Mouse (Mus musculus) Patski (cell line): ENCODE data around the gene H2-Q2. TPM values are rescaled to one million over a fixed set of nuclear protein-coding genes. Genes with fewer than 3 reads are reported as not detected.
"Not testable (repeated sequence)": the region's sequence is repeated elsewhere in the genome, so short reads cannot be mapped to it uniquely, and the experiment has no call there.

ENCODE experiments used
- ATAC-seq: fragments of 100-300 bp; one replicate; pipeline ENCODE4 v1.8.0; 2021
- CTCF ChIA-PET: fragments of 350-600 bp; sonication (Branson Sonifier 250); formaldehyde crosslinking; loops from one replicate; lab custom pipeline; 2022; ENCODE audit warnings: inconsistent platforms; lab: Charles Lee
- POLR2A ChIA-PET: fragments of 350-600 bp; sonication (Branson Sonifier 250); formaldehyde crosslinking; loops from one replicate; lab custom pipeline; 2022; ENCODE audit warnings: antibody characterized with exemption, inconsistent platforms; lab: Charles Lee
- DNase-seq: peaks from one replicate; pipeline ENCODE4 v3.0.0-alpha.2; 2011; ENCODE audit warnings: low read depth, low spot score
- H3K27me3 ChIP-seq: fragments of 371-371 bp; one replicate; pipeline ENCODE4 v1.5.1; 2021
- CTCF ChIP-seq: fragments of 100-300 bp; IDR thresholded peaks from one replicate; pipeline ENCODE4 v1.5.1; 2021
- in situ Hi-C: fragments of 300-500 bp; cut with MboI; formaldehyde crosslinking; loops from 3 replicates; pipeline ENCODE4 v1.11.1; 2018; ENCODE audit warnings: low pct_unique_long_range_greater_than_20kb, mixed read lengths
- polyA plus RNA-seq: library from polyadenylated mRNA; unstranded; gene quantifications from one replicate; pipeline ENCODE4 v1.2.3, GENCODE M21; 2021

H2-Q2 gene
- polyA plus RNA-seq, 1 experiment from 2014 or later, result not detected

DNA sequence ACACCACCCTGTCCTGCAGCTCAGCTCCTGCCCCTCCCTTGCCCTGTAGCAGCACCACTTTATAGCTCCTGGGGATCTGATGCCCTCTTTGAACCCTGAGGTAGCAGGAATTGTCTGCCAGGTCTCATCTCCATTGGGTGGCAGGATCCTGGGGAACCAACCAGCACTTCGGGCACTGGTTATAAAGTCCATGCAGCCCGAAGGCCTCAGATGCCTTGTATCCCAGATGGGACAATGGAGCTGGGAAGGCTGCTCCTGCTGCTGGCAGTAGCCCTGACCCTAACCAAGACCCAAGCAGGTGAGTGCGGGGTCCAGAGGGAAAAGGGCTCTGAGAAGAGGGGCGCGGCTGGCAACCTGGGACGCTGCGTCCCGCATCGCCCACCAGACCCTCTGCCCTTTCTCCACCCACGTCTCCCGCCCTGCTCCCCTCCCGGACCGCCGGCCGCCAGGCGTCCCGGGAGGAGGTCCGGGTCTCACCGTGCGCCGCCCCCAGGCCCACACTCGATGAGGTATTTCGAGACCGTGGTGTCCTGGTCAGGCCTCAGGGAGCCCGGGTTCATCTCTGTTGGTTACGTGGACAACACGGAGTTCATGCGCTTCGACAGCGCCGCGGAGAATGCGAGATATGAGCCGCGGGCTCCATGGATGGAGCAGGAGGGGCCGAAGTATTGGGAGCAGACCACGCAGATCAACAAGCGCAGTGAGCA, 16.9 kb downstream of the H2-Q2 start:
- no peak for TF ChIP-seq CTCF
- DNase-seq, result no peak
- in situ Hi-C loops, result no loop called here
- CTCF ChIA-PET, result no interaction called here
- POLR2A ChIA-PET, result no interaction called here
- ATAC-seq, result no peak
- H3K27me3 ChIP-seq, result no peaks in the 10 kb centered on the region

DNA sequence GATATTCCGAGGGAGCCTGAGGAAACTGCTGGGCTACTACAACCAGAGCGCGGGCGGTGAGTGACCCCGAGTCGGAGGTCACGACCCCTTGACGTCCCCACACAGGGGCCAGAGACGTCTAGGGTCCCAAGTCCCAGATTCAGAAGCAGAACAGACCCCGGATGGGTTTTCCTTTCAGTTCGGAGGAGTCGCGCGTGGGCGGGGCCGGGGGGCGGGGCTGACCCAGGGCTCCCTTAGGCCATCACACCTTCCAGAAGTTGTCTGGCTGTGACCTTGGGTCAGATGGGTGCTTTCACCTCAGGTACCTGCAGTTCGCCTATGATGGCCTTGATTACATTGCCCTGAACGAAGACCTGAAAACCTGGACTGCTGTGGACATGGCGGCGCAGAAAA, 17.4 kb downstream of the H2-Q2 start:
- in situ Hi-C loops, result no loop called here
- CTCF ChIA-PET, result no interaction called here
- ATAC-seq, result no peak
- no peak for DNase-seq
- TF ChIP-seq CTCF, result no peak
- no peaks in the 10 kb centered on the region for H3K27me3 ChIP-seq
- POLR2A ChIA-PET, result no interaction called here

DNA sequence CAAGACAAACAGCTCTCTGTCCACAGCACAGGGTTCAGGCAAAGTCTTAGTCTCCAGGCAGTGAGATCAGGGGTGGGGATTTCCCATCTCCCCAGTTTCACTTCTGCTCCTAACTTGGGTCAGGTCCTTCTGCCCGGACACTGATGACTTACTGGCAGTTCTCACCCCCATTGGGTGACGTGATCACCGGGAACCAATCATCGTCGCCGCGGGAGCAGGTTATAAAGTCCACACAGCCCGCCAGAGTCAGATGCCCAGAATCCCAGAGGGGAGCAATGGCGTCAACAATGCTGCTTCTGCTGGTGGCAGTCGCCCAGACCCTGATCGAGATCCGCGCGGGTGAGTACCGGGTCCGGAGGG, 37.3 kb downstream of the H2-Q2 start, which contains the start of gene H2-Q4:
Gene H2-Q4, plus strand, starts transcription at position 249 of the 360 bp plus-strand sequence.
- peak; percentile 35 for DNase-seq
- TF ChIP-seq CTCF, result no peak
- ChIA-PET CTCF (no interaction called here), POLR2A (no interaction called here)
- peak; percentile 97 for ATAC-seq
- in situ Hi-C loops, result no loop called here
- H3K27me3 ChIP-seq, result no peaks in the 10 kb centered on the region

DNA sequence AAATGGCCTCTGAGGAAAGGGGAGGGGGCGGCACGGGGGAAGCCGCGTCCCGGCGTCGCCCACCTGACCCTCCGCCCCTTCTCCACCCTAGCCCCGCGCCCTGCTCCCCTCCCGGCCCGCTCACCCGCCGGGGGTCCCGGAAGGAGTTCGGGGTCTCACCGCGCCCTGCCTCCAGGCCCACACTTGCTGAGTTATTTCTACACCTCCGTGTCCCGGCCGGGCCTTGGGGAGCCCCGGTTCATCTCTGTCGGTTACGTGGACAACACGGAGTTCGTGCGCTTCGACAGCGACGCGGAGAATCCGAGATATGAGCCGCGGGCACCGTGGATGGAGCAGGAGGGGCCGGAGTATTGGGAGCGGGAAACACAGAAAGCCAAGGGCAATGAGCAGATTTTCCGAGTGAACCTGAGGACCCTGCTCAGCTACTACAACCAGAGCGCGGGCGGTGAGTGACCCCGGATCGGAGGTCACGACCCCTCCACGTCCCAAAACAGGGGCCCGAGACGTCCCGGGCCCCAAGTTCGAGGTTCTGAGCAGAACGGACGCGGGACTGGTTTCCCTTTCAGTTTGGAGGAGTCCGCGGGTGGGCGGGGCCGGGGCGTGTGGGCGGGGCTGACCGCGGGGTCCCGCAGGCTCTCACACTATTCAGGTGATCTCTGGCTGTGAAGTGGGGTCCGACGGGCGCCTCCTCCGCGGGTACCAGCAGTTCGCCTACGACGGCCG, 37.8 kb downstream of the H2-Q2 start:
- ATAC-seq (peak; percentile 31), DNase-seq (no peak)
- POLR2A ChIA-PET, result no interaction called here
- TF ChIP-seq CTCF, result no peak
- in situ Hi-C loops, result no loop called here
- CTCF ChIA-PET, result no interaction called here
- H3K27me3 ChIP-seq, result no peaks in the 10 kb centered on the region

DNA sequence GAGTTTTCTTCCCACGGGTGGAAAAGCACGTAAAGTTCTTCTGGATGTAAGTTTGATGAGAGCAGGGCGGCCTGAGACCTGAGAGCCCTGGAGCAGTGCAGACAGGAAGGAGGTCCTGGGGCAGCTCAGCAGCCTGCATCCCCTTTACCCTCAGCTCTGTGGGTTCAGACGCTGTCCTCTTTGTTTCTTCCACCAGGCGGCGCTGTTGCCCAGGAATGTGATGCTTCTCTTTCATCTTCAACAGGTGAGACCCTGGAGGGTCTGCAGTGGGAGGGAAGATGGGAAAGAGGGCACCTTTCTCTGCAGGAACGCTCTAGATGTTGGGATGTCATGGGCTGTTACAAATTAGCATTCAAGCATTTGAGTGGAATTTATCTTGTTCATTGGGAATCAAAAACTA, 47.8 kb downstream of the H2-Q2 start:
- ATAC-seq, in situ Hi-C loops, DNase-seq, CTCF ChIA-PET, H3K27me3 ChIP-seq, POLR2A ChIA-PET: not testable (repeated sequence)
- TF ChIP-seq CTCF, result peak; percentile 52

DNA sequence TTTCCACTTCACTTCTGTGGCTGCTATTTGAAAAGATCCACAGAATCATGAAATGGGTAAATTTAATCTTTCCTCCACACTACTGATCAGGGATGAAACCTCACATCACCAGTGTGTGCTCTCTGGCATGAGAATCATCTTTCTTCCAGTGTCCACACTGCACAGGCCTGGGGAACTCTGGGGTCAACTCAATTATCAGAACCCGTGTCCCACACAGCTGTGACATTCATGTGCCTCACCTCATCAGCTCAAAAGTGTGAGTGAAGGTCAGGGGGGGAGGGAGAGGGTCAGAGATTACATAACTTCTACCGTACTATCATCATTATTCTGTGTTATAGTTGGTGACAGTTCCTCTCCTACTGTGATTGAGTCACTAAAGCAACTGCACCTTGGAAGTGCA, 50.6 kb downstream of the H2-Q2 start:
- ATAC-seq, H3K27me3 ChIP-seq, CTCF ChIA-PET, DNase-seq, in situ Hi-C loops, POLR2A ChIA-PET: not testable (repeated sequence)

DNA sequence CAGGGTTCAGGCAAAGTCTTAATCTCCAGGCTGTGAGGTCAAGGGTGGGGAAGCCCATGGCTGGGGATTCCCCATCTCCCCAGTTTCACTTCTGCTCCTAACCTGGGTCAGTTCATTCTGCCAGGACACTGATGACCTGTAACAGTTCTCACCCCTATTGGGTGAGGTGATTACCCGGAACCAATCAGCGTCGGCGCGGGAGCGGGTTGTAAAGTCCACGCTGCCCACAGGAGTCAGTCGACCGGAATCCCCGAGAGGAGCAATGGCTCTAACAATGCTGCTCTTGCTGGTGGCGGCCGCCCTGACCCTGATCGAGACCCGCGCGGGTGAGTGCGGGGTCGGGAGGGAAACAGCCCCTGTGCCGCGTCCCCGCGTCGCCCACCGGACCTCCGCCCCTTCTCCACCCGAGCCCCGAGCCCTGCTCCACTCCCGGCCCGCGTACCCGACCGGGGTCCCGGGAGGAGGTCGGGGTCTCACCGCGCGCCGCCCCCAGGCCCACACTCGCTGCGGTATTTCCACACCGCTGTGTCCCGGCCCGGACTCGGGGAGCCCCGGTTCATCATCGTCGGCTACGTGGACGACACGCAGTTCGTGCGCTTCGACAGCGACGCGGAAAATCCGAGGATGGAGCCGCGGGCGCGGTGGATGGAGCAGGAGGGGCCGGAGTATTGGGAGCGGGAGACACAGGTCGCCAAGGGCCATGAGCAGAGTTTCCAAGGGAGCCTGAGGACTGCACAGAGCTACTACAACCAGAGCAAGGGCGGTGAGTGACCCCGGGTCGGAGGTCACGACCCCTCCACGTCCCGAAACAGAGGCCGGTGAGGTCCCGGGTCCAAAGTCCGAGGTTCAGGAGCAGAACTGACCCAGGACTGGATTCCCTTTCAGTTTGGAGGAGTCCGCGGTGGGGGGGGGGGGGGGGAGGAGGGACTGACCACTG, 52.1 kb downstream of the H2-Q2 start:
- peak; percentile 77 for ATAC-seq
- in situ Hi-C loops, POLR2A ChIA-PET, CTCF ChIA-PET, DNase-seq, H3K27me3 ChIP-seq: not testable (repeated sequence)

Other genes starting within 250 kb of the H2-Q2 start
- not detected for gene Ly6g5c, start 234.0 kb upstream of the H2-Q2 start, polyA plus RNA-seq
- 0.27 TPM for gene Ly6g5b, start 226.8 kb upstream of the H2-Q2 start, polyA plus RNA-seq
- gene Gpank1, start 220.8 kb upstream of the H2-Q2 start, polyA plus RNA-seq, result 28.4 TPM
- 254 TPM for gene Csnk2b, start 220.2 kb upstream of the H2-Q2 start, polyA plus RNA-seq
- 29.3 TPM for gene D17H6S53E, start 215.9 kb upstream of the H2-Q2 start, polyA plus RNA-seq
- 0.15 TPM for gene Apom, start 210.2 kb upstream of the H2-Q2 start, polyA plus RNA-seq
- gene Bag6, start 207.1 kb upstream of the H2-Q2 start, polyA plus RNA-seq, result 283 TPM
- 300 TPM for gene Prrc2a, start 177.3 kb upstream of the H2-Q2 start, polyA plus RNA-seq
- gene Aif1, start 166.2 kb upstream of the H2-Q2 start, polyA plus RNA-seq, result 0.14 TPM
- not detected for gene Lst1, start 153.8 kb upstream of the H2-Q2 start, polyA plus RNA-seq
- gene Ltb, start 147.8 kb upstream of the H2-Q2 start, polyA plus RNA-seq, result not detected
- gene Tnf, start 140.2 kb upstream of the H2-Q2 start, polyA plus RNA-seq, result not detected
- 0.14 TPM for gene Lta, start 136.9 kb upstream of the H2-Q2 start, polyA plus RNA-seq
- gene Gm16181, start 121.4 kb upstream of the H2-Q2 start, polyA plus RNA-seq, result 0.54 TPM
- 3.7 TPM for gene Atp6v1g2, start 108.6 kb upstream of the H2-Q2 start, polyA plus RNA-seq
- gene Nfkbil1, start 106.5 kb upstream of the H2-Q2 start, polyA plus RNA-seq, result 32.8 TPM
- gene Ddx39b, start 100.5 kb upstream of the H2-Q2 start, polyA plus RNA-seq, result 321 TPM
- 112 TPM for gene H2-D1, start 79.5 kb upstream of the H2-Q2 start, polyA plus RNA-seq
- 1.1 TPM for gene H2-Q1, start 21.8 kb upstream of the H2-Q2 start, polyA plus RNA-seq
- 4.8 TPM for gene H2-Q4, start 37.4 kb downstream of the H2-Q2 start, polyA plus RNA-seq
- gene H2-Q6, start 82.6 kb downstream of the H2-Q2 start, polyA plus RNA-seq, result 0.03 TPM
- gene H2-Q7, start 96.9 kb downstream of the H2-Q2 start, polyA plus RNA-seq, result 0.08 TPM
- gene H2-Q10, start 127.8 kb downstream of the H2-Q2 start, polyA plus RNA-seq, result 0.35 TPM
- not detected for gene Pou5f1, start 163.8 kb downstream of the H2-Q2 start, polyA plus RNA-seq
- 35.9 TPM for gene Tcf19, start 174.6 kb downstream of the H2-Q2 start, polyA plus RNA-seq
- 44.8 TPM for gene Cchcr1, start 174.9 kb downstream of the H2-Q2 start, polyA plus RNA-seq
- gene Psors1c2, start 191.0 kb downstream of the H2-Q2 start, polyA plus RNA-seq, result 0.37 TPM
- 8.6 TPM for gene Cdsn, start 209.9 kb downstream of the H2-Q2 start, polyA plus RNA-seq
- not detected for gene 2300002M23Rik, start 225.2 kb downstream of the H2-Q2 start, polyA plus RNA-seq